Mouse (Mus musculus) monocyte, adult 2 months (primary cell): ENCODE data around the gene Lrrc8a.

Experiments
- DNase-seq, 2 experiments: peaks; one replicate each; pipeline ENCODE4 v3.0.0; 2022; ENCODE audit warnings: low spot score in 2 of 2, low read depth in 1 of 2

The Lrrc8a gene

DNA sequence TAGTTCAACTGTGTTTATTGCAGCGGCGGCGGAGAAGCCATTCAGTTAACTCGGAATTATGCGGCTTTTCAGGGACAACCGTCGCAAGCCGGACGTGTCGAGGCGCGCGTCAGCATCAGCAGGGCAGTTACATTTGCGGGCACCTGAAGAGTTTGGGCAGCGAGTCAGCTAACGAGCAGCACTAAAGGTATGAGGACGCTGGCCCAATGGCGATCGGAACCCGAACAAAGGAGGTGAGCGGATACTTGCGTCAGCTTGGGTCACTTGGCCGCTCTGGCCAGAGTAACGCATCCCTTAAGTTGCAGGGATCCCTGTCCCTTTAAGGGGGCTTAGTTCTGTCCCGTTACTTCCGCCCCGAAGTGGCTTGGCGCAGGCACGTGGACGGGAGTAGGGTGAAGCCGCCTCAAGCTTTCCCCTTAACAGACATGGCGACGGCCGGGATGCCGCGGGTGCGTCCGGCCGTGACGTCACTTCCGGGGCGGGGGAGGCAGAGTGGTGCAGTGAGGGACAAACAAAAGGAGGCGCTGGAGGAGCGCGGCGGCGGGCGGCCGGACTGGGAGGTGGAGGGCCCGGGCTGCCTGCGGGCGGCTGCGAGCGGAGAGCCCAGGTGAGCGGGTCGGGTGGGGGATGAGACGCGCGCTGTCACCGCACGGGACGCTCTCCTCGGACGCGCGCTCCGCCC is at the start of gene Lrrc8a:
Gene Lrrc8a, plus strand, starts transcription at position 517 of the 682 bp plus-strand sequence.
- DNase-seq: peak; percentile 98 to 99

DNA sequence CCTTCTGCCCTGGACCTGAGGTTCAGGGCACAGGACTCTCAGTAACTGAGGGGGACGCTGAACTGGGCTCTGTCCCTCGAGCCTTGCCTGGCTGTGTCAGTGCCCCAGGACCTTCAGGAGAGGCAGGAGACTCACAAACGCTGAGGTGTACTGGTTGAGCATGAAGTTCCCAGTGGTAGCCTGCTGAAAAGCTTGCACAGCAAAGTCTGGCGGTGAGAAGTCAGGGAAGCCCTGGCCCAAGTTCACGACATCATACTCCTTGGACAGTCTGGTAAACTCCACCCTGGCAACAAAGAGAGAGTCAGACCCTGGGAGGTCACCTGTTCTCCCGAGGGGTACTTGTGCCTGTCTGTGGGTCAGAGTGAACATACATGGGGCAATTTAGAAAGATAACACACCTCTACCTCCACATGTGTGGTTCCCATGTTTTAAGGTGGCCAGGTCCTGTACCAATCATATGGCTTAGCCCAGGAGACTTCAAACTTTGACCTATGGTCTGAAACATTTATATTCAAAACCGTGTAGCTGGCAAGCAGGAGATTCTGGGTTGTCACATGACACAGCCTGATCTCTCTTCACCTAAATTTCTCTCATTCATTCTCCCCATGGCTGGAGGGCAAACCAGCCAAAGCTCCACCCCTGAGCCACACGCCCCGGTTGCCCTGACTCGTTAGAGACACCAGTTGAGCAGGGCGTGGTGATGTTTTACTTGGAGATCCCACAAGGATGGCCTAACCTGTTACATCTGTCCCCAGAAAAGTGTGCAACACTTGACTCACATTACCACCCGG is 45.5 kb upstream of the Lrrc8a start:
- DNase-seq: no peak

DNA sequence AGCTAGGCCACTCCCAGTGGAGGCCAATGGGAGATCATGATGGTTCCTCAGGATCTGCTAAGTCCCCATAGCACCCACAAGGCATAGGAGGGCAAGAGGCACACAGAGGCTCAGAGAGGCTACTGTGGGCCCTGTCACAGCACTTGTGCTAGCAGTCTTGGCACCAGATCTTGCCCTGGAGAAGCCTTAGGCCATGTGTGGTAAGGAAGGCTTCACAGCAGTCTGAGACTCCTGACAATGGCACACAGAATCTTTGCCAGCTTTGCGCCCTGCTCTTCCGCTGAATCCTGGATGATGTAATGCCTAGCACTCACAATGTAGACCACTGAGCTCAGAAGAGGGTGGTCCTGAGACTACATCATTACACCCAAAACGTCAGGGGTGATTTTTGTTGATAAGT is 42.9 kb upstream of the Lrrc8a start:
- DNase-seq: no peak

GRCm38 (mm10) chr2:30198021-30198420 is 39.5 kb upstream of the Lrrc8a start:
- DNase-seq: no peak

DNA sequence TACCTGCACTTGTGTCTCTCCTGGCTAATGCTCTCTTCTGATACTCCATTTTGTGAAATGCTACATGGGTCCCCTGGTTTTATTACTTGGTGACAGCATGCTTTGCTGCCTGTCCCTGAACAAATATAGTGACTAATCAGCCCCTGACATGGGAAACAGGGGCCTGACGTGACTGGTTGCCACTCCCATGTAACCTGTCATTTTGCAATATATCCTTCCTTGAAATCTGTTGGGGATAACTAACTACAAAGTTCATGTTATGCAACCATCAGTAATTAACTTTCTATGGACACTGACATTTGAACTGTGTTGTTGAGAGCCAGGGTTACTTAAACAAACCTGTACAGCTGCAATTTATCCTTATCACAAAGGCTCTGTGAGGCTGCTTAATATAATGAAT is 37.5 kb upstream of the Lrrc8a start:
- no peak for DNase-seq

DNA sequence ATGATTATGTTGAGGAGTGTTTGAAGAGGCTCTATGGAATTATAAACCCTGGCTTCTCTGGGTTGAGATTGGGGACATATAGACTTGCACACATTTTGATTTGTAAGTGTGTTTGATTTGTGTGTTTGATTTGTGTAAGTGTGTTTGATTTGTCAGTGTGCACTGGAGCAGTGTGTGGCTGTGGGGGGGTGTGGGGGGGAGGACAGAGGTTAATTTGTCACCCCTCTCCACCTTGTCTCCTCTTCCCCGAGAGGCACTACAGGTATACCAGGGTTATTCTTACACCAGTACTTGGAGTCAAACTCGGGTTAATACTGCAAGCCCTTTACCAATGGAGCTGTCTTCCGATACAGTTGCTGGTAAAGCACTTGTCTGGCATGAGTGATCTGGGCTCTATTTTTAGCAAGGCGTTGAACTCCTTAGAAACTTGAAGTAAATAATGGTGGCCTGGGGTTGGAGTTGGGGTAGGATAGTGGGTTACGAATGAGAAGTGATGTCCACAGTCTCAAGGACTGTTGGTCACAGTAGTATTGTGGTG is 37.1 kb upstream of the Lrrc8a start:
- DNase-seq: no peak

DNA sequence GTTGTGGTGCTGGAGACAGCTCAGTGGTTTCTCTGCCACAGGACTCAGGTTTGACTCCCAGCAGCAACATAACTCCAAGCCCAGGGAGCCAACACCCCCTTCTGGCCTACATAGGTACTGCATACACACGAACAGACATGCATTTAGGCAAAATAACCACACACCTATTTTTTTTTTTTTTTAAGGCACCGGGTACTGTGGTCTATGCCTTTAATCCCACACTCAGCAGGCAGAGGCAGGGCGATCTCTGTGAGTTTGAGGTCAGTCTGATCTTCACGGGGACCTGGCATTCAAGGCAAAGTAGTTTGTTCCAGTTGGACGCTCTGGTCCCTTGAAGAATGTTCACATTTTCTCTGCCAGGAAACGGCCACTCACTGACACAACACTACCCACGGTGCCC is 34.1 kb upstream of the Lrrc8a start:
- peak in 1 of 2 experiments; percentile 23 for DNase-seq

DNA sequence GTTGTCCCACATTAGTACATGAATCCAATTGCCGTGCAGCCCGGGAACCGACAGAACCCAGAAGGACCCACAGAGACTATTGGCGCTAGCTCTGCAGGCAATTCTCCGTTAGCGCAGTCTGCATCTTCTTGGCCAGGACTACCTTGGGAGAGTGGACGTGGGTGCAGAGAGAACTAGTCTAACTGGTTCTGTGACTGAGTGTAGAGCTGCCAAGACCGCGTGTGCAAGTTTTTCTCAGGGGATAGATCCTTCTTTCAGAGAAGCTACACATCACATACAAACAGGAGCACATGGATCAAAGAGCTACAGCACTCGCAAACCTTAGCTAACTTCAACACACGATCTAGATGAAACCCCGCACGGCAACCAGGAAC is 32.3 kb upstream of the Lrrc8a start:
- no peak for DNase-seq

GRCm38 (mm10) chr2:30205629-30206357 is 31.7 kb upstream of the Lrrc8a start, which contains the start of gene Kyat1:
Gene Kyat1, minus strand, starts transcription at chr2:30205847.
- DNase-seq: peak; percentile 79 to 91

DNA sequence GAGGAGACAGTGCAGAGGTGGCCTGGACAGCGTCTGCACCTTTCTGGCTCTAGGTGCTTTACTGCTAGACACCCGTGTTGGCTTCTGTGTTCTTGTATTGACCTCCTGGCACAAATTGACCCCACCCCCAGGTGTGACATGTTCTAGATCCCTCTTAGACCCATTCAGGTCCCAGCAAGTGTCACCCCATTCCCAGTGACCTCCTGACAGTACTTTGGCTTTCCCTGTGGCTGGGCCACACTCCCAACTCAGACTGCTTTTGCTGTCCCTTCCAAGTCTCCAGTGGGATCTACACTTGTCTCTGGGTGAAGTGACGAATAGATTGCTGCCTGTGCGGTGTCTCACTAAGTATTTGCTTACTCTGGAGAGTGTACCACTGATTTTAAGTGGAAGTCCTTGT is 30.1 kb upstream of the Lrrc8a start:
- DNase-seq: no peak

- DNase-seq: no peak
Observed at GRCm38 (mm10) chr2:30207886-30208285, 29.6 kb upstream of the Lrrc8a start.

GRCm38 (mm10) chr2:30211408-30212168 is 25.9 kb upstream of the Lrrc8a start:
- no peak for DNase-seq

- no peak for DNase-seq
Observed at GRCm38 (mm10) chr2:30212169-30212545, 25.4 kb upstream of the Lrrc8a start.

GRCm38 (mm10) chr2:30212951-30213350 is 24.6 kb upstream of the Lrrc8a start:
- no peak for DNase-seq

DNA sequence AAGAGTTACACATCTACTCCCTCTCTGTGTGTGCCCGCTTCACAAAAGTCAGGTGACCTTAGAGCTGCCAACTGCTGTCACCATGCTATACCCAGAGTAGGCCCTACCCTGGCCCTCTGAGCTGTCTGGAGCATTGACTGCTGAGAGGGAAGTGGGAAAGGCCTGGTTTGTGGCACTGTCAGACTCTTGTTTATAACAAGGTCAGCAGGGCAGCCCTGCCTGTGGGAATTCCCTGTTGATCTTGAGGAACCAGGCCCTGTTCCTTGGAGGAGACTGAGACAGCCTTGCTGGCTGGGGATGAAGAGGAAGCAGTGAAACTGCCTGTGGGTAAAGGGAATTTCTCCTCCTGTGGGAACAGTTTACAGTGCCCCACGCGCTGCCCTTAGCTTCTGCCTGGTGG is 22.8 kb upstream of the Lrrc8a start:
- DNase-seq: no peak

- DNase-seq: no peak
Observed at GRCm38 (mm10) chr2:30215493-30215892, 22.0 kb upstream of the Lrrc8a start.

GRCm38 (mm10) chr2:30216293-30216692 is 21.2 kb upstream of the Lrrc8a start:
- DNase-seq: no peak

DNA sequence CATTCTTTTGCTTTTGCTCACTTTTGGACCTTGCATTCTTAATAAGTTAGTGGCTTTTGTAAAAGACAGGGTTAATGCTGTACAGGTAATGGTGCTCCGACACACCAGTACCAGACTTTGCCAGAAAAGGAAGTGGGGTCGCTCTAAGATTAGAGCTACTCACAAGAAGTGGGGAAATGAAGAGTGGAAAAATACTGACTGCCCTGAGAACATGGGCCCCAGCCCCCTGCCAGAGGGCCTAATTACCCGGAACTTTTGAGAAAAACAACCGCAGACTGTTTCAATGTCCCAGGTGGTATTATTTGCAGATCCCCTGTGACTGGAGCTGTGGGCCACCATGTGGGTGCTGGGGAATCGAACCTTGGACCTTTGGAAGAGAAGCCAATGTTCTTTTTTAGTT is 1.9 kb upstream of the Lrrc8a start:
- DNase-seq: no peak

- no peak for DNase-seq
Observed at GRCm38 (mm10) chr2:30236426-30237198, 903 bp upstream of the Lrrc8a start.

- DNase-seq: peak in 1 of 2 experiments; percentile 15
Observed at GRCm38 (mm10) chr2:30237881-30238280, 366 bp downstream of the Lrrc8a start.
